Mouse (Mus musculus) B cell, adult 2 months (primary cell): Measurements from ENCODE around the gene Ninj1.

ENCODE experiments used
- DNase-seq, 2 experiments: peaks; one replicate each; pipeline ENCODE4 v3.0.0; 2022

Gene Ninj1

DNA sequence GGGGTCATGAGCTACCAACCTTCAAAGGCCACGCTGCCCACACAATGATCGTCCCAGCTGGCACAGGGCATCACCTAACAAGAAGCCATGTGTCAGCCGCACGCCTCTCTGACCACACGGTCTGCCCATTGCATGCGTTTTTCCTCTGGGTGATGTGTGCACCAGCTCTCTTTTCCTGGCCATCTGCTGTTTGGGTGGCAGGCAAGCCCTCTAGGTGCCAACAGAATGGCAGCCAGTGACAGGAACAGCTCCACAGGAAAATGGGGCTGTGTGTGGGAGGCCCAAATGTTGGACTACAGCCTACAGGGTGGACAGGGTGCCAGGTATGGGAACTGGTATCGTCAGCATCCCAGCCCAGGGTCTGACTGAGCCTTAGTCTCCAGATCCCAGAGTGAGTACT is 14.9 kb upstream of the Ninj1 start:
- no peak for DNase-seq

DNA sequence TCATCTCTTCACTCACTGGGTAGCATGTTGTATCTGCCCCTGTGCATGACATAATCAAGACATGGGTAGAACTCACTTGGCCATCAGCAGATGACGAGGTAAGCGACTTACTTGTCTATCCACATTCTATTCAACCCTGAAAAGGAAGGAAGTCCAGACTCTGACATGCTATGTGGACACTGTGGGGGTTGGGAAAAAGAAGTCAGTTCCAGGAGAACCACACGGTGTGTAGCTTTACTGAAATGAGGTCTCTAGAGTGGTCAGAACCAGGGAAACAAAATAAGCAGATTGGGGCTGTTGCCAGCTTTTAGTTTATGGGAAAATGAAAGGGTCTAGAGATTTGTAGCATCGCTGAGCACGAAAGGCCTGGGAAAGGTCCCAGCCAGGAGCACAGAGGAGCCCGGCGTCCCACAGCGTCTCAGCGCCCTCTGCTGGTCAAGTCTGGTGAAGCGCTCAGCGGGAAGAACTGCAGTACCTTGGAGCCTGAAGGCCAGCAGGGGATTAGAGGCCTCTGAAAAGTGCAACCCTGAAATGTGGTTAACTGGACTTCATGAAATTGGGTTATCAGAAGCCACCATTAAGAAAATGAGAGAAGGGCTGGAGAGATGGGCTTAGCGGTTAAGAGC is 14.2 kb upstream of the Ninj1 start:
- DNase-seq = peak; percentile 80 to 82

DNA sequence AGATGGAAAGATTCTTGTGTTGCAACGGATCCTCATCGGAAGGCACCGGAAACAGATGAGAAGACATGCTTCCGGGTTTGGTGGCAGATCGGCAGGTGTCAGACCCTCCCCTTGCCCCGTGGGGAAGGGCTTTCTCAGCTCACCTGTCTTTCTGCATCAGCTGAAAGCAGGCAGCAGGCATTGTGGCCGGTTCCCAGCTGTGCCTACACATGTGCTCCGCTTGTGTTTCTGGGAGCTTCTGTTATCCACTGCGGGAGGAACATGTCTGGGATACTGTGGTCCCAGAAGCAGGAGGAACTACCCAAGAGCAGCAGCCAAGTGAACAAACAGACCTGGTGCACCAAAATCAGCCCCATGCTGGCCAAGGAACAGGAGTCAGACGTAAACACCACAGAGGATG is 11.8 kb upstream of the Ninj1 start:
- no peak for DNase-seq

GRCm38 (mm10) chr13:49178839-49179585 is 8.3 kb upstream of the Ninj1 start:
- no peak for DNase-seq

DNA sequence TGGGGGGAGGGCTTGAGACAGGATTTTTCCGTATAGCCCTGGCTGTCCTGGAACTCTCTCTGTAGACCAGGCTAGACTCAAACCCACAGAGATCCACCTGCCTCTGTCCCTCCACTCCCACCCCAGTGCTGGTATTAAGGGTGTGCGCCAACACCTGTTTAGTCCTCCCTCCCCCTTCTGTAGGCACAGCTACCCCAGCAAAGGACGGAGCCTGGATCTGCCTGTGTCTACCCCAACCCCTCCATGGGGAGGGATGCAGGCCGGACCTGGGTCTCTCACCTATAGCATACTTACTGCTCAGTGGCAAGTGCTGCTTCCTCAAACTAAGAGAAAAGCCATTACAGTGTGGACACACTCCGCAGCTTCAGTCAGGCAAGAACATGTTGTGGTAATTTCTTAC is 7.0 kb upstream of the Ninj1 start:
- no peak for DNase-seq

GRCm38 (mm10) chr13:49180691-49181090 is 6.6 kb upstream of the Ninj1 start:
- no peak for DNase-seq

DNA sequence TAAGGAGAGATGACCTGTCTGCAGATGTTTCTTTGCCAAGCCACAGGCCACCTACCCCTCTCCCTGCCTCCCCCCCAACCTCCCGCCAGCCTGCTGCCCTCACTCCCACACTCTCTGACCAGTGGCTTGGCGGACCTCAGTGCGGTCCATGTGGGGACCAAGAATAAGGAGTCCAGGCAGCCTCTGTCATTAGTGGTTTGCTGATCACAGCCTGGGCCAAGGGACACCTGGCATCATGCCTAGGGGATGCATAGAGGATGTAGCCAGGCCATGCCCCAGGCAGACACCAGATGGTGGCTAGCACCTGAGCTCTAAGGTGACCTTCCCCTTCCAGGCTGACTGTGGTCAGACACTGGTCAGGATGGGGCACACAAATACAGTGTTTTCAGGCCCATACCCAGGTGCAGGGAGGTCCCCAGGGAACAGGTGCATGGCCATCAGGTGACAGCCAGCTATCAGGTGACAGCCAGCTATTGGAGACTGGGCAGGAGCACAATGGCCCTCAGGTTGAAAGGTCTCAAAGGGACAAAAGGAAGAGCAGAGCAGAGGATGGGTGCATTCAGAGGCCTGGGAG is 5.8 kb upstream of the Ninj1 start:
- no peak for DNase-seq

GRCm38 (mm10) chr13:49183161-49183560 is 4.1 kb upstream of the Ninj1 start:
- no peak for DNase-seq

DNA sequence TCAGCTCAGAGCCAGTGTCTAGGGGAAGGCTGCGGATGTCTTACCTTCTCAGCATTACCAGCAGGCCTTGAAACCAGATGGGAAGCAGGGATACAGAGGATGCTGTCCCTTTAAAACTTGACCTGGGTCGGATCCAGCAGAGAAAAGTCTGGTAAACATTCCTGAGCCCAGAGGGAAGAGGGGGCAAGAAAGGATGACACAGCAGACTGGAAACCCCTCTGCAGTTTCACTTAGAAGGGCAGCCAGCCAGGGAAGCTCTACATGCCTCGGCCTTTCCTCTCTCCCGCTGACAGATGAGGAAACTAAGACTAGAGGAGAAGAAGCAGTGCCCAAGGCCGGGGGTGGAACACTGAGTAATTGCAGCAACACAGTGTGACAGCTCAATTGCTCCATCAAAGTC is 3.6 kb upstream of the Ninj1 start:
- no peak for DNase-seq

DNA sequence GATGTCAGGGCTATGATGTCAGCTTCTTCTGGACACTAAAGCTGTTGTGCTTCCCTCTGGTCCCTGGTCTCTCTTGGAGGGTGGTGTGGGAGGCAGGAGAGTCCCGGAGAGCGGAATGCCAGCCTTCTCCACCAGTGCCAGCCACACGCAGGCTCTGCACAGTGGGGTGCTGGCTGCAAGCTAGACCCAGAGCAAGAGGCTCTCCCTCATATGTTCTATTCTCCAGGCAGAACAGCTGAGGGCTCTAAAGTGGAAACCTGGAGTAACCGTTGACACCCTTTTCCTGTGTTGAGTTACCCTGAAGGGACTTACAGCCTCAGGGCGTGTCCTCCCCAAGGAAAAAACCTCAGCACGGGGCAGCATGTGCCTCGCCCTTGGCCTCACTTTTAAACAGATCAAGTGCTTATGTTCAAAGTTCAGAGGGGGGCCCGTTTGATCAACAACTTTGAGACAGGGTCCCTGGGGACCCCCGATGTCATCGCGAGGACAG is 442 bp upstream of the Ninj1 start:
- no peak for DNase-seq

DNA sequence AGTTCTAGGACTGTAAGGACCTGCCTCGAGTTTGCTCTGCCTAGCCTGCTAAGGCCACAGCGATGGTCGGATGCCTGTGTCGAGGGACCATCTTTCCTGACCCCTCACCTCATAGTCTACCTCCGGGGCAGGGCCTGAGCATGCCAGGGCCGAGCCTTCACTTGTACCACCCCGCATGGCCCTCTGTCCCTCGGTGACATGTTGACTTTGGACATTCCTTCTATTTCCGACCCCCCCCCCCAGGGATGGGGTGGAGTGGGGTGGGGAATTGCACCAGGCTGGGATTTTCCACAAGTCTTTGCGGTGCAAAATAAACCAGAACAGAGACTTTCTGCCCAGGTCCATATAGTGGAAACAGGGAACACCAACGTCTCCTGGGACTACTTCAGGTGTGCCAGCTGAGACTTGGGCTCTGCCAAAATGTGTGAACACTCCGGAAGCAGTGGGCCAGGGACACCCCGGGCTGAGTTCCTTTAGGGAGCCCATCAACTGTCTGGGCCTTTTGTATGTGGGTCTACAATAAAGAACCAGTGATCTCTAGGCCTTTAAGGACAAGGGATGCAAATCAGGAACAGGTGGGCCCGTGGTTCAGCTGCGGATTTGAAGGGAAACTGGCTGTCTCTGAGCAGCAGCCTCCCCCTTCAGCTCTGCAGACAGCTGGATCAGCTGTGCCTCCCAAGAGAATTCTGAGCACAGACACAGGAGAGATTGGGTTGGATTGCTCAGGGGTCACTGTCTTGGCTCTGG is 1.1 kb downstream of the Ninj1 start:
- DNase-seq = peak; percentile 31 to 33

GRCm38 (mm10) chr13:49188966-49189360 is 1.7 kb downstream of the Ninj1 start:
- DNase-seq = no peak

DNA sequence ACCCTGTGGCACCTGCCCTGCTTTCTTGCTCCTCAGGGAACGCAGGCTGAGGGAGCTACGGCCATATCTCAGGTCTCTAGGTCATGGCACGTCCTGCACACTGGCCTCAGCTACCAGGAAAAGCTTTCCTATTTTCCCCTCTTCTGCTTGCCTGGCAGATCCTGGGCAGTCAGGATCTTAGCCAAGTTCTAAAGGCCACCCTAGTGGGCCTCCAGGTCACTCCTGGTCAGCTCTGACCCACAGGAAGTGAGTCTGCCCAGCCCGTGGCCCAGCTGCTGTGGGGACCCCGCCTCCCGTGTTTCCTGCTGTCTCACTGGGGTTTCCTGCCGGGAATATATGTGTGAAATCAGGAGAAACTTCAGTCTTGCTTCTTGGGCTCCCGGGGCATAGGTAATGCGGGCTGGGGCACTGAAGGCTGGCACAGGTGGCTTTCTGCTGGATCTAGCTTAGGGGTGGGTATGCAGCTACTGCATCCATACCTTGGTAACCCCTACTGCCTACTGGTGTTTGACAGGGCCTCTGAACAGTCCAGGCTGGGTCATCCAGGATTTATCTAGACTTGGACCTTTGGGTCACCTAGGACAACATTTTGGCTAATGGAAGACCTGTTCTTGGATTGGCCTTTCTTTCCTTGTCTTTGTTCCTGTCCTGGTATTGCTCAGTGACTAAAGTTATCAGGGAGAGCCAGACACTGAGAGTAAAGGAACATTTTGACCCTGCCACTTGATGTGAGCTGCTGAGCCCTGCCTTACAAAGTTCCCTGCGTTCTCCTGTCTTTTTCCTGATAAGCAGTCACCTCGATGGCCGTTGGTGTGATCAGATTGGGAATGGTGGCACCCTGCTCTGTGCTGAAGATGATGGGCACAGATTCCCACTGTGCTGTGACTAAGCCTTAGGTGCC is 2.9 kb downstream of the Ninj1 start:
- DNase-seq = no peak

DNA sequence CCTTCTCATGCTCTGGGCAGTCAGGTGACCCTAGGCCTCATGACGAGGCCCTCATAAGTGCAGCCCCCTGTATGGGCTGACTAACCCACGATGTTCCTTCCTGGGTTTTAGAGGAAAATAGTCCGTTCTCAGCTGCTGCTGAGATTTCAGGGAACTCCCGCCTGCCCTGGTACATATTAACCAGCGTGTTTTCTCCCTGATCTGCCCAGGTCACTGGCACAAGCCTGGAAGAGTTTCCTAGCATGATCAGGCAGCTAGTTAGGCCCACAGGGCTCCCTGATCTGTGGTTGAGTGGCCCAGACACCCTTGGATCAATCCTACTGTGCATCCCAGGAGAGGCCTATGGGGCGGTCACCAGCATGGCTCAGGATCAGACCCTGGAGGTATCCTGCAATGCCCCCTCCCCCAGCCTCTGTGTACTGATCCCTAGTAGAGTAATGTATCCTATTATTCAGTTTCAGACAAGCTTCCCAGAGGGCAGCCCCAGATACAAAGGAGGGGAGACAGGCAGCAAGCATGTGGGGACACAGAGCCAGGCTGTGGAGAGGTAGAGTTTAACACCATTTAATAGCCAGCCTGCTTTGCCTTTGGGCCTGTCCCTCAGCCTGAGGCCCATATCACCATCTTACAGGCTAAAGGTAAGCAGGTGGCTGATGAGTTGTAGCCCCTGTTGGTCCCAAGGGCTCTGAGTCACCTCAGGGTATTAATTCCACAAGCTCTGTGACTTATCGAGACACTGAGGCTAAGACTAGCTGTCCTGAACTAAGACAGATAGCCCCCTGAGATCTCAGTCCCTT is 3.8 kb downstream of the Ninj1 start:
- DNase-seq = no peak

- no peak for DNase-seq
These were observed 4.4 kb downstream of the Ninj1 start for GRCm38 (mm10) chr13:49191673-49192035.

GRCm38 (mm10) chr13:49192156-49192855 is 5.0 kb downstream of the Ninj1 start:
- no peak for DNase-seq

- no peak for DNase-seq
These were observed 6.4 kb downstream of the Ninj1 start for GRCm38 (mm10) chr13:49193650-49194049.

DNA sequence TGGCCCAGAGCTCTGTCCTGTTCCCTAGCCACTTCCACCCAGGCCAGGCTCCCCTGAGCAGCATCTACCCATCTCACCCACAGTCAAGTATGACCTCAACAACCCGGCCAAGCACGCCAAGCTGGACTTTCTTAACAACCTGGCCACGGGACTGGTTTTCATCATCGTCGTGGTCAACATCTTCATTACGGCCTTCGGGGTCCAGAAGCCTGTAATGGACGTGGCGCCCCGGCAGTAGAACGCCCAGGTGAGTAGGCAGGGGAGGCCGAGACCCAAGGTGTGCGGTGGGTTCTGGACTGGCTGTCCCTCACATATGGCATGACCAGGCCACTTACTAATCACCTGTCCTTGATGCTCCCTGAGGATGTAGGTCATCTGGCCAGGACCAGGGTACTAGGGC is 7.5 kb downstream of the Ninj1 start:
- DNase-seq = no peak

GRCm38 (mm10) chr13:49195651-49196050 is 8.4 kb downstream of the Ninj1 start:
- DNase-seq = no peak

GRCm38 (mm10) chr13:49196211-49196610 is 8.9 kb downstream of the Ninj1 start:
- no peak for DNase-seq

DNA sequence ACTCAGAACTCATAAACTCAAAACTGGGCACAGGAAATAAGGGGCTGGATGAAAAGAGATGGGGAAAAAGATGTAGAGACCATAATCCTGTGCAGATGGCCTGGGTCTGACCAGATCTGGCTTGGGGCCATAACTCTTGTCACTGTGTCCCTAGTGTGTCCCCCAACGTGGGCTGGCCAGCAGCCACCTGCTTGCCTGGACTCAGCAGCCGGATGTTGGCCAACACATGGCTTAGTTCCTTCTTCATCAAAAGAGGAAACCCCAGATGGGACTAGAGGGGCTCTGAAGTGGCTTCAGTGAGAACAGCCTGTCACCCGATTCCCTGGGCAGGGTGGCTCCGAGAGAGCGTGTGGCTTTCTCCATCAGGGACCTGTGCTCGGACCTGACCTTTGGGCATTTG is 9.5 kb downstream of the Ninj1 start:
- DNase-seq = peak; percentile 43 to 47
